Mouse (Mus musculus): Measurements from ENCODE around the gene Myl7.

DNA sequence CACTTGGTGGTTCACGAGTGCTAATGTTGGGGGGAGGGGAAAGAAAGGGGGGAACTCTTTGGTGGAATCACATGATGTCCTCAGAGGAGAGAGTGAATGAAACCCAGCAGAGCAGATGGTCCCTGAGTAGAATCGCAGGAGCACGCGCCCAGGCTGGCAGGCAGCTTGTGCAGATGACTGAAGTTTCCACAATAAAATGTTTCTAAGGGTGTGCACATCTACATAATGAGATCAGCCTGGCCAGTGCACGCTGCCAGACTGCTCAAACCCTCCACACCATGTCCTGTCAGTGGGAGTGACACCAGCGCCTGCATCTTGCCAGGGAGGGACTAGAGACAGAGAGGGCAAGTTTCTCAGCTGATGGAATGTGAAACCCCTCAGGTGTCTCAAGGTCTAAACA, 49.8 kb downstream of the Myl7 start:
- TF ChIP-seq POLR2A (IDR thresholded peaks at IDR 0.05; ENCODE audit: control insufficient read depth, low read depth, low read length) (no peak), CTCF (IDR thresholded peaks at IDR 0.05; ENCODE audit: control insufficient read depth, insufficient read depth, insufficient replicate concordance, low read depth, low read length) (no peak)

All from testis, adult 2 months (tissue).